In genomic region chr6:88870594-88870993, GRCm38 (mm10) we compare ENCODE assay signal across 13 mouse cellular contexts. TPM values are rescaled to one million over a fixed set of nuclear protein-coding genes. Genes with fewer than 3 reads are reported as not detected.
DNase-seq lines count a peak whose midpoint lies in the region; ATAC-seq and TF ChIP-seq lines count a peak whose summit lies in the region.
"Had no signal": no experiment of that assay in that cellular context is flagged by ENCODE, and none has a peak within 500 bp of the region (broad histone marks: within the 10 kb centered on the region; RNA-seq: fewer than 3 reads in every experiment).

No protein-coding gene starts in this region.

- 57% methylated on average over 4 of the region's 4 CpGs for WGBS in lung, embryonic 14.5 days
- 31% methylated on average over 4 of the region's 4 CpGs for WGBS in hindbrain, embryonic 15.5 days

- H3K27ac ChIP-seq in lung, embryonic 14.5 days (ENCODE audit: low read depth), result no peak overlapping the region
- peak overlapping the region; percentile 97 for H3K27ac ChIP-seq in hindbrain, embryonic 15.5 days (replicated peaks)
- H3K27ac ChIP-seq: heart, embryonic 13.5 days; limb, embryonic 15.5 days had no signal

- peaks cover 10% of the 10 kb centered on the region; the same call in 1 of the 2 replicates for H3K27me3 ChIP-seq in lung, embryonic 14.5 days (ENCODE audit: insufficient read depth, low read length)
- no peaks in the 10 kb centered on the region for H3K27me3 ChIP-seq in hindbrain, embryonic 15.5 days

- no peaks in the 10 kb centered on the region for H3K9me3 ChIP-seq in lung, embryonic 14.5 days (ENCODE audit: low read depth, low read length)
- no peaks in the 10 kb centered on the region for H3K9me3 ChIP-seq in hindbrain, embryonic 15.5 days
- H3K9me3 ChIP-seq: limb, embryonic 15.5 days had no signal

- ATAC-seq in cerebellum, adult (ENCODE audit: insufficient number of reproducible peaks, low FRiP score, low TSS enrichment), result no peak
- no peak for ATAC-seq in lung, embryonic 14.5 days (ENCODE audit: insufficient read depth)
- no peak for ATAC-seq in hindbrain, embryonic 15.5 days (ENCODE audit: low FRiP score, low read depth)
- ATAC-seq: activated CD4-positive, CD25-positive, alpha-beta regulatory T cell, adult 4 months; inflammation-experienced regulatory T-cells, adult 6 months had no signal

- H3K9ac ChIP-seq in lung, embryonic 14.5 days, result no peak overlapping the region
- no peak overlapping the region for H3K9ac ChIP-seq in hindbrain, embryonic 15.5 days
- H3K9ac ChIP-seq: heart, embryonic 13.5 days; limb, embryonic 15.5 days had no signal

- H3K36me3 ChIP-seq in lung, embryonic 14.5 days (ENCODE audit: insufficient read depth), result no peaks in the 10 kb centered on the region
- H3K36me3 ChIP-seq in hindbrain, embryonic 15.5 days, result no peaks in the 10 kb centered on the region
- H3K36me3 ChIP-seq: heart, embryonic 13.5 days; limb, embryonic 15.5 days had no signal

- H3K4me3 ChIP-seq in lung, embryonic 14.5 days (ENCODE audit: low read depth, low read length), result no peak overlapping the region
- H3K4me3 ChIP-seq in hindbrain, embryonic 15.5 days, result no peak overlapping the region; the same call in 1 of the 2 replicates
- H3K4me3 ChIP-seq: heart, embryonic 13.5 days; limb, embryonic 15.5 days had no signal

- H3K4me2 ChIP-seq in lung, embryonic 14.5 days, result no peak overlapping the region
- peak overlapping the region; percentile 87 for H3K4me2 ChIP-seq in hindbrain, embryonic 15.5 days
- H3K4me2 ChIP-seq: heart, embryonic 13.5 days; limb, embryonic 15.5 days had no signal

- DNase-seq in cerebellum, postnatal 10 days, result peak; percentile 76 to 77
- peak; percentile 46 for DNase-seq in lung, embryonic 14.5 days
- no peak for DNase-seq in lung, postnatal 25 days (ENCODE audit: low spot score)
- DNase-seq in NIH3T3 (ENCODE audit: low read depth), result peak; percentile 37
- no peak for DNase-seq in liver
- DNase-seq in B cell, adult 2 months, result no peak
- DNase-seq: kidney, postnatal 36 days had no signal

- no peak for TF ChIP-seq CTCF in lung, embryonic 14.5 days (IDR thresholded peaks at IDR 0.05; ENCODE audit: low read depth)

- no peaks in the 10 kb centered on the region; the same call in 1 of the 2 replicates for H3K4me1 ChIP-seq in lung, embryonic 14.5 days (ENCODE audit: insufficient read depth)
- H3K4me1 ChIP-seq in hindbrain, embryonic 15.5 days (replicated peaks), result peaks cover 49% of the 10 kb centered on the region

RNA-seq across cellular contexts. Expression of gene Podxl2, which starts 4.2 kb away (rescaled TPM):
- polyA plus RNA-seq in lung, embryonic 14.5 days (2014; fragmentation: Nextera tagmentation; extraction: Ambion mirVana), result 52.0 and 56.7 TPM in 2 replicates
- 584 and 747 TPM in 2 replicates for polyA plus RNA-seq in hindbrain, embryonic 15.5 days (2015; fragmentation: Nextera tagmentation; extraction: Ambion mirVana)
- polyA plus RNA-seq: activated CD4-positive, CD25-positive, alpha-beta regulatory T cell, adult 4 months; inflammation-experienced regulatory T-cells, adult 6 months had no signal

RNA-seq across cellular contexts. Expression of gene Mcm2, which starts 28.0 kb away (rescaled TPM):
- 153 and 164 TPM in 2 replicates for polyA plus RNA-seq in lung, embryonic 14.5 days (2014; fragmentation: Nextera tagmentation; extraction: Ambion mirVana)
- 34.0 and 36.2 TPM in 2 replicates for polyA plus RNA-seq in hindbrain, embryonic 15.5 days (2015; fragmentation: Nextera tagmentation; extraction: Ambion mirVana)

RNA-seq across cellular contexts. Expression of gene Abtb1, which starts 28.8 kb away (rescaled TPM):
- polyA plus RNA-seq in lung, embryonic 14.5 days (2014; fragmentation: Nextera tagmentation; extraction: Ambion mirVana), result 29.5 and 34.7 TPM in 2 replicates
- polyA plus RNA-seq in hindbrain, embryonic 15.5 days (2015; fragmentation: Nextera tagmentation; extraction: Ambion mirVana), result 38.2 and 40.3 TPM in 2 replicates

RNA-seq across cellular contexts. Expression of gene Tpra1, which starts 31.5 kb away (rescaled TPM):
- 49.4 and 53.6 TPM in 2 replicates for polyA plus RNA-seq in lung, embryonic 14.5 days (2014; fragmentation: Nextera tagmentation; extraction: Ambion mirVana)
- 81.7 and 94.2 TPM in 2 replicates for polyA plus RNA-seq in hindbrain, embryonic 15.5 days (2015; fragmentation: Nextera tagmentation; extraction: Ambion mirVana)

Comparison
In these comparisons a context has a peak if more than half of its experiments do, and no peak if none do; other contexts are left out.
1. DNase-seq: peak in cerebellum, postnatal 10 days (2 of 2), lung, embryonic 14.5 days (single experiment) and NIH3T3 (single experiment); none in lung, postnatal 25 days (single experiment), liver (single experiment) and B cell, adult 2 months (0 of 2).
2. RNA of gene Podxl2, which starts 4.2 kb away (polyA plus RNA-seq): 584 to 747 TPM in hindbrain, embryonic 15.5 days; 52.0 to 56.7 TPM in lung, embryonic 14.5 days; every median in the first group is over 10 times any median in the second.